Mouse (Mus musculus) stomach, postnatal 0 days (tissue): ENCODE data around the gene 1810062G17Rik. TPM values are rescaled to one million over a fixed set of nuclear protein-coding genes. Genes with fewer than 3 reads are reported as not detected.

ENCODE experiments used
- ATAC-seq: fragments of 200-750 bp; cut with Nextera tagmentation; 2 replicates; pipeline ENCODE4 v1.8.0; 2017; ENCODE audit not compliant: low FRiP score, low TSS enrichment
- DNase-seq: peaks from one replicate; pipeline ENCODE4 v3.0.0-alpha.2; 2016; ENCODE audit warnings: low spot score
- H3K27ac ChIP-seq: fragments of 300-500 bp; sonication (generic); replicated peaks from 2 replicates; pipeline ENCODE4 v1.5.1; 2014; ENCODE audit warnings: mild to moderate bottlenecking, control low read depth
- H3K27me3 ChIP-seq: fragments of 300-500 bp; sonication (generic); 2 replicates; pipeline ENCODE4 v1.6.1; 2014; ENCODE audit warnings: low read length; ENCODE audit not compliant: control insufficient read depth, insufficient read depth
- H3K36me3 ChIP-seq: fragments of 300-500 bp; sonication (generic); 2 replicates; pipeline ENCODE4 v1.6.1; 2014; ENCODE audit warnings: low read length, mixed read lengths; ENCODE audit not compliant: control insufficient read depth, insufficient read depth
- H3K4me1 ChIP-seq: fragments of 300-500 bp; sonication (generic); replicated peaks from 2 replicates; pipeline ENCODE4 v1.6.1; 2014; ENCODE audit warnings: antibody characterized with exemption; ENCODE audit not compliant: control insufficient read depth, insufficient read depth
- H3K4me2 ChIP-seq: fragments of 300-500 bp; sonication (generic); replicated peaks from 2 replicates; pipeline ENCODE4 v1.6.1; 2014; ENCODE audit warnings: low read depth, mild to moderate bottlenecking, control low read depth, moderate library complexity
- H3K4me3 ChIP-seq: fragments of 300-500 bp; sonication (generic); 2 replicates; pipeline ENCODE4 v1.5.1; 2014; ENCODE audit warnings: low read depth, low read length, control low read depth
- H3K9ac ChIP-seq: fragments of 300-500 bp; sonication (generic); 2 replicates; pipeline ENCODE4 v1.6.1; 2014; ENCODE audit warnings: mild to moderate bottlenecking, low read length, control low read depth, mixed read lengths
- H3K9me3 ChIP-seq: fragments of 300-500 bp; sonication (generic); 2 replicates; pipeline ENCODE4 v1.6.1; 2016; ENCODE audit warnings: low read length; ENCODE audit not compliant: control insufficient read depth
- CTCF ChIP-seq: IDR thresholded peaks from 2 replicates; pipeline ENCODE4 v1.5.1; 2016; ENCODE audit warnings: antibody characterized with exemption, low read depth, mild to moderate bottlenecking, moderate library complexity
- EP300 ChIP-seq: optimal IDR thresholded peaks from 2 replicates; pipeline ENCODE3; 2016; ENCODE audit warnings: antibody characterized with exemption
- WGBS: fragments of 180-500 bp; shearing (Covaris S2); extraction: QIAGEN DNeasy Blood & Tissue Kit; methylation state at CpG from one replicate; pipeline ENCODE4 v1.1.7; 2014; 5-methylcytosine and 5-hydroxymethylcytosine counted together
- polyA plus RNA-seq: library from polyadenylated mRNA; unstranded; fragments of >200 nt; fragmentation: Nextera tagmentation; extraction: Ambion mirVana; gene quantifications from 2 replicates; pipeline ENCODE4 v1.2.1, GENCODE M21; 2015

1810062G17Rik gene
- 3.0 and 4.0 TPM in 2 replicates for polyA plus RNA-seq

DNA sequence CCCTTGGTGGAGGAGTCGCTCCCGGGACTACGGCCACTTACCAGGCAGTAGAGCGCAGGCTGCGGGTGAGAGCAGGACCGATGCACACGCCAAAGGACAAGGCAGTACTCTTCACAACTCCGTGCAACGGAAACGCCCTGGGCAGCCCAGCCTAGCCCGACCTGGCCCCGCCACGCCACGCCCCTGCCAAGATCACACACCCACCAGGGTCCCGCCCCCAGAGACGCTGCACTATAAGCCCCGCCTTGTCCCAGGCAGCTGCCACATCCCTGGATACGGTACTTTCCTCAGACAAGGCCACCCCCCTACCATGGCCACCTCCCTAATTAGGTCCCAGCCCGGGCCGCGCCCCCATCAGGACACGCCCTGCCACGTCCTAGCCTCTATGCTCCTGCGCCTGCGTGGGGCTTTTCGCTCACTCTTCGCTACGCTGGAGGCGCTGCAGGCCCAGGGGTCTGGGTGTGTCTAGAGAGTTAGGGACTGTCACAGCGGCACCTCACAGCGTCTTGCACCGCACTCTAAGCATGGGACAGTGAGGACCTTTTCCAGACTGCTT is at the start of gene 1810062G17Rik, which contains the start of gene Anxa5:
Gene 1810062G17Rik, plus strand, starts transcription at position 406 of the 556 bp plus-strand sequence.
Gene Anxa5, minus strand, starts transcription at position 363 of the 556 bp plus-strand sequence.
- Histone ChIP-seq H3K27ac (peak within 1 kb of the TSS; percentile 97), H3K36me3 (no peaks in the 10 kb centered on the region), H3K9me3 (no peaks in the 10 kb centered on the region), H3K9ac (peak within 1 kb of the TSS; percentile 86), H3K27me3 (no peaks in the 10 kb centered on the region), H3K4me2 (peak within 1 kb of the TSS; percentile 86), H3K4me1 (peaks cover 9% of the 10 kb centered on the region; the same call in 1 of the 2 replicates), H3K4me3 (peak within 1 kb of the TSS; percentile 86)
- DNase-seq = peak; percentile 98
- TF ChIP-seq EP300 (no peak), CTCF (peak; percentile 77)
- ATAC-seq = peak; percentile 99
- WGBS = 0% methylated on average over 27 of the region's 32 CpGs

DNA sequence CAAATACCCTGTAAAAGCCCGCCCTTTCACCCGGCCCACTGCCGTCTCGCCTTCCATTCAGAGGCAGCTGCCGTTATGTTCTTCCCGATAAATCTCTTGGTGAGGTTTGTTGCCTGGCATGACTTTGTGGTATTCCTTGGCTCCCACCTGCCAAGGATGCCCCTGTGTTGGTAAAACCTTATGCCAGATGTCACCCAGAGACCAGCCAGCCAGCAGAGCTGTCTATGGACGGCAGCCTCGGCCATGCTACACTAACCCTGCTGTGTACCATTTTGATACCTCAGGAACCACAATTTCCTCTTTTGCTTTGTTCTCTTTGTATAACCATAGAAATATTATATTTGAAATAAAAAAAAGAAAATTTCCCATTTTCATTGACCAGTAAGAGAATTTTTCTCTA is 48.4 kb upstream of the 1810062G17Rik start:
- no peak overlapping the region for H3K9ac ChIP-seq
- TF ChIP-seq CTCF (no peak), EP300 (no peak)
- H3K4me3 ChIP-seq = no peak overlapping the region
- ATAC-seq (no peak), DNase-seq (no peak)
- no peak overlapping the region for H3K27ac ChIP-seq
- H3K4me1 ChIP-seq = no peaks in the 10 kb centered on the region
- H3K4me2 ChIP-seq = no peak overlapping the region
- H3K36me3 ChIP-seq = no peaks in the 10 kb centered on the region
- no peaks in the 10 kb centered on the region for H3K27me3 ChIP-seq
- 95% methylated on average over 8 of the region's 8 CpGs for WGBS
- H3K9me3 ChIP-seq = no peaks in the 10 kb centered on the region

DNA sequence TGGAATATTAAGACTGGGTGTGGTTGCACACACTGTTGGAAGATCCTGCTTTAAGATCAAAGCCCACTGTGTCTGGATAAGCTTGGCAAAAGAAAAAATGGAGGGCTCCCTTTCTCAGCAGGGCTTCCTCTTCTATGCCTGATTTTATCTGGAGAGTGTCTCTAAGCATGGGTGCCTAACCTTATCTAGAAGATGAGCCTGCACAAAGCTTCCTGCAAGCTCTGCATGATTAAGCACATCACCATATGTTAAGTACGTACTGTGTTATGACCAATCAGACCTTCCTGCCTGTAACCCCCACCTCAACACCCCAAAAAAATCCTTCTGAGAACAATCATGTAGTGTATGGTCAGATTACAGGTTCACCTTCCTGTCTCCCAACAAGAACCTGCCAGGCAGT is 45.4 kb upstream of the 1810062G17Rik start:
- Histone ChIP-seq H3K4me1 (no peaks in the 10 kb centered on the region), H3K9me3 (no peaks in the 10 kb centered on the region), H3K27me3 (no peaks in the 10 kb centered on the region), H3K4me3 (no peak overlapping the region), H3K27ac (no peak overlapping the region), H3K9ac (no peak overlapping the region), H3K4me2 (no peak overlapping the region), H3K36me3 (no peaks in the 10 kb centered on the region)
- TF ChIP-seq EP300 = no peak
- TF ChIP-seq CTCF = no peak
- ATAC-seq (no peak), DNase-seq (no peak)
- 92% methylated on average over 1 of the region's 1 CpGs for WGBS

DNA sequence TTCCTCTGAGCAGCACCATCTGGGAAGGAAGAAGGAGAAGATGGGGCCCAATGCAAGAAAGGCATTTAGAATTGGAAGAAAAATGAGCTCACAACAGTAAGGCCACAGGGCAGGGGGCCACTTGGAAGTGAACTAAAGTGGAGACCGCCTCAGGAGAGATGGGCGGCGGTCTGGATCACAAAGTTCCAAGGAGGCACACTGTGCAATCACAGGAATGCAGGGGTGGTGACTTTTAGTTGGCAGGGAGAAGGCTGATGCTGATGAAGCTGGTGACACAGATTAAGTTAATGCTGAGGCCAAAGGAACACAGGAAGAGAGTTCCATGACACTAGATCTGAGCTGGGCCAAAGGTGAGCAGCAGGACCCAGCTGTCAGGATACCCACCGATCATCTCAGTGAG is 35.5 kb upstream of the 1810062G17Rik start:
- Histone ChIP-seq H3K27ac (no peak overlapping the region), H3K27me3 (no peaks in the 10 kb centered on the region), H3K36me3 (no peaks in the 10 kb centered on the region), H3K4me1 (no peaks in the 10 kb centered on the region), H3K9me3 (no peaks in the 10 kb centered on the region), H3K9ac (no peak overlapping the region), H3K4me2 (no peak overlapping the region), H3K4me3 (no peak overlapping the region)
- DNase-seq (no peak), ATAC-seq (no peak)
- TF ChIP-seq CTCF (no peak), EP300 (no peak)
- WGBS = 53% methylated on average over 4 of the region's 4 CpGs

DNA sequence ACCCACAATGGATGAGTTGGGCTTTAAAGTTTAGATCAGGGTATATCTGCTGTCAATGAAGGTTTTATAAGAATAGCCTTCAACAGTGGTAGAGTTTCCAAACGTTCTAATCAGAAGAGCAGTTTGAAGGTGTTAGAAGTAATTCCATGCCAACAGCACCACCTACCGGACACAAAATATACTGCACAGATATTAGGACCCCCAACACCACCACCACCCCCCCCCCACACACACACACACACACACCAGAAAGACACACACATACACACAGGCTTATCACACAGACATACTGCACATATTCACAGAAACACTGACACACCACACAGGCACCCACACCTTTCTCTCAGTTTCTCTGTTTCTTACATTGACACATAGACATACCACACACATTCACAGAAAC is 33.3 kb upstream of the 1810062G17Rik start:
- no peaks in the 10 kb centered on the region for H3K4me1 ChIP-seq
- TF ChIP-seq CTCF (peak; percentile 85), EP300 (no peak)
- DNase-seq (peak; percentile 44), ATAC-seq (peak; percentile 34)
- no peak overlapping the region for H3K4me2 ChIP-seq
- H3K9me3 ChIP-seq = no peaks in the 10 kb centered on the region
- H3K27ac ChIP-seq = no peak overlapping the region
- H3K4me3 ChIP-seq = no peak overlapping the region
- no peaks in the 10 kb centered on the region for H3K27me3 ChIP-seq
- WGBS = 2% methylated on average over 2 of the region's 2 CpGs
- no peak overlapping the region for H3K9ac ChIP-seq
- H3K36me3 ChIP-seq = no peaks in the 10 kb centered on the region

DNA sequence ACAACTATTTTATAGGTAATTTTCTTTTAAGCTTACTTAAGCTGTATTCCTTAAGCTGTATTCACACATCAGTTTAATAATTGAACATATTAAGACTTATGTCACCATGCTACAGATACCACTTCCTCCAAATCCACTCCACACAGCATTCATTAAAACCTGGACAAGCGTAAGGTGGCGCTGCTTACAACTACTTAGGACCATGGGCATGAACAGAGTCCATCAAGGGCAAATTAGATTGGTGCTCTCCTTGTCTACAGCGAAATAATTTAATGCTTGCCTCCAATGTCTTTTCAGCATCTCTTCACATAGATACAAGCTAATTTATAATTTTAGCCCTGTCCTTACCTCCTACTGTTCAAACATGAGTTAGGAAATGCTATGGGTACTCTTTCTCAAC is 29.7 kb upstream of the 1810062G17Rik start:
- Histone ChIP-seq H3K9ac (no peak overlapping the region), H3K9me3 (no peaks in the 10 kb centered on the region), H3K4me3 (no peak overlapping the region), H3K4me2 (no peak overlapping the region), H3K27me3 (no peaks in the 10 kb centered on the region), H3K36me3 (peaks cover 9% of the 10 kb centered on the region), H3K27ac (no peak overlapping the region), H3K4me1 (no peaks in the 10 kb centered on the region)
- DNase-seq = no peak
- TF ChIP-seq EP300 = no peak
- TF ChIP-seq CTCF = no peak
- 91% methylated on average over 3 of the region's 3 CpGs for WGBS
- ATAC-seq = no peak
